Mouse (Mus musculus): ENCODE measurements at regions not wholly inside any gene's neighbourhood (a gene's known extent, or its start where the extent isn't known, plus 50 kb on each side); places are given as distances from the start of the nearest gene placed in this dataset.

- peaks cover 34 to 97% of the 10 kb centered on the region in 2 experiments for H3K36me3 ChIP-seq (replicated peaks in 1 of 2; ENCODE audit: control insufficient read depth in 1 of 2, insufficient read depth in 1 of 2, low read length in 1 of 2)
- no peak overlapping the region for H3K4me3 ChIP-seq (replicated peaks in 1 of 3; ENCODE audit: low read depth in 2 of 3, low read length in 2 of 3, poor library complexity in 1 of 3)
- H3K27ac ChIP-seq (ENCODE audit: insufficient read depth, low read depth) = no peak overlapping the region
- no peak for TF ChIP-seq JUN (IDR thresholded peaks at IDR 0.05; ENCODE audit: insufficient read depth, low read depth, low read length)
- TF ChIP-seq TBP (conservative IDR thresholded peaks at IDR 0.05; ENCODE audit: low read depth, low read length) = no peak
- no peak for TF ChIP-seq JUND (conservative IDR thresholded peaks at IDR 0.05; ENCODE audit: low read depth, low read length)
- no peak for TF ChIP-seq POLR2AphosphoS2 (IDR thresholded peaks at IDR 0.05; ENCODE audit: low read depth, low read length)
- TF ChIP-seq E2F4 (IDR thresholded peaks at IDR 0.05; ENCODE audit: insufficient replicate concordance, low read depth, low read length) = no peak
- no peak for TF ChIP-seq MAFK (IDR thresholded peaks at IDR 0.05; ENCODE audit: insufficient replicate concordance, low read length)
- TF ChIP-seq CHD1 (IDR thresholded peaks at IDR 0.05; ENCODE audit: low read depth, low read length) = no peak
- no peak for TF ChIP-seq ZC3H11A (IDR thresholded peaks at IDR 0.05; ENCODE audit: low read depth, low read length)
- no peak for TF ChIP-seq USF1 (IDR thresholded peaks at IDR 0.05; ENCODE audit: low read depth, low read length)
- no peak for TF ChIP-seq ZMIZ1 (IDR thresholded peaks at IDR 0.05; ENCODE audit: low read depth, low read length)
- no peak for TF ChIP-seq CHD2 (IDR thresholded peaks at IDR 0.05; ENCODE audit: low read length)
- TF ChIP-seq CTCF (conservative IDR thresholded peaks at IDR 0.05 in 1 of 2, IDR thresholded peaks at IDR 0.05 in 1 of 2; ENCODE audit: low read depth in 2 of 2, low read length in 2 of 2) = no peak
- no peak for TF ChIP-seq ELF1 (IDR thresholded peaks at IDR 0.05; ENCODE audit: low read depth, low read length)
- no peak for TF ChIP-seq NELFE (IDR thresholded peaks at IDR 0.05; ENCODE audit: low read depth, low read length)
- no peak for TF ChIP-seq ETS1 (conservative IDR thresholded peaks at IDR 0.05; ENCODE audit: low read depth, low read length)
- no peak for TF ChIP-seq RCOR1 (conservative IDR thresholded peaks at IDR 0.05; ENCODE audit: low read depth, low read length)
- no peak for TF ChIP-seq MEF2A (IDR thresholded peaks at IDR 0.05; ENCODE audit: borderline replicate concordance, low read depth, low read length)
- no peak for TF ChIP-seq IRF4 (IDR thresholded peaks at IDR 0.05; ENCODE audit: low read depth, low read length)
- H3K9me3 ChIP-seq (replicated peaks; ENCODE audit: low read length) = no peaks in the 10 kb centered on the region
- no peak for DNase-seq (ENCODE audit: extremely low read depth)
- H3K9ac ChIP-seq (ENCODE audit: insufficient read depth, low read depth) = no peak overlapping the region
- peaks cover 100% of the 10 kb centered on the region for H3K79me2 ChIP-seq (replicated peaks; ENCODE audit: control insufficient read depth, extremely low read depth, insufficient read depth, poor library complexity, severe bottlenecking)
- H3K4me2 ChIP-seq (ENCODE audit: insufficient read depth, low read depth, poor library complexity, severe bottlenecking) = no peak overlapping the region
- H3K4me1 ChIP-seq (ENCODE audit: control insufficient read depth in 1 of 2, insufficient read depth in 2 of 2) = peaks cover 30 to 98% of the 10 kb centered on the region in 2 experiments
- dilution Hi-C loops (cut with MboI; ENCODE audit: extremely low pct_ligation_motif_present, extremely low pct_unique_long_range_greater_than_20kb, low sequenced_read_pairs) (no loop called here), in situ Hi-C loops (cut with MboI; ENCODE audit: low pct_ligation_motif_present, low pct_unique_long_range_greater_than_20kb, low sequenced_read_pairs) (no loop called here)
- no peaks in the 10 kb centered on the region for H3K27me3 ChIP-seq (replicated peaks)
Observed at GRCm38 (mm10) chr15:62087755-62088154, 1164.9 kb upstream of the A1bg start.

DNA sequence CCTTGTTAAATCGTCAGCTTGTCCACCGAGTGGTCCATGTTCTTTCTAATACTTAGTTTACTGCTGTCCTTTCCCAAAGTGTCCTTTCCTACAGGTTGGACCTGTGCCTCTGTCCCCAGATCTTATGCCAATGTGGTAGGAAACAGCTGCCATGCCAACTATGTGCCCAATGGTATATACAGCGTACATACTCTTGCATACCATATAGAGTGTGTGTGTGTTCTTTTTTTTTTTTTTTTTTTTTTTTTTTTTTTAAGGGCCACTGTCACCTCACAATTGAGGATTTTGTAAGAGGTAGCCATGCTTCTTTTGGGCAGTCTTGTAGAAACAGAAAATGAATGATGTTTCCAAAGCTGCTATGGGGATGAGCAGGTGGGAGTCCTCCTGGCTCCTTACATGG lies 1163.2 kb upstream of the A1bg start:
- peaks cover 22 to 95% of the 10 kb centered on the region in 2 experiments for H3K4me1 ChIP-seq (ENCODE audit: control insufficient read depth in 1 of 2, insufficient read depth in 2 of 2)
- no peaks in the 10 kb centered on the region for H3K27me3 ChIP-seq (replicated peaks)
- H3K9me3 ChIP-seq (replicated peaks; ENCODE audit: low read length) = no peaks in the 10 kb centered on the region
- TF ChIP-seq ZC3H11A (IDR thresholded peaks at IDR 0.05; ENCODE audit: low read depth, low read length) (no peak), ZNF384 (IDR thresholded peaks at IDR 0.05; ENCODE audit: low read depth, low read length) (peak; percentile 75)
- peaks cover 46 to 97% of the 10 kb centered on the region in 2 experiments for H3K36me3 ChIP-seq (replicated peaks in 1 of 2; ENCODE audit: control insufficient read depth in 1 of 2, insufficient read depth in 1 of 2, low read length in 1 of 2)
- dilution Hi-C loops (cut with MboI; ENCODE audit: extremely low pct_ligation_motif_present, extremely low pct_unique_long_range_greater_than_20kb, low sequenced_read_pairs) (no loop called here), in situ Hi-C loops (cut with MboI; ENCODE audit: low pct_ligation_motif_present, low pct_unique_long_range_greater_than_20kb, low sequenced_read_pairs) (no loop called here)
- no peak for DNase-seq (ENCODE audit: extremely low read depth)
- H3K4me2 ChIP-seq (ENCODE audit: insufficient read depth, low read depth, poor library complexity, severe bottlenecking) = no peak overlapping the region
- no peak overlapping the region for H3K9ac ChIP-seq (ENCODE audit: insufficient read depth, low read depth)
- no peak overlapping the region for H3K27ac ChIP-seq (ENCODE audit: insufficient read depth, low read depth)
- peaks cover 100% of the 10 kb centered on the region for H3K79me2 ChIP-seq (replicated peaks; ENCODE audit: control insufficient read depth, extremely low read depth, insufficient read depth, poor library complexity, severe bottlenecking)
- H3K4me3 ChIP-seq (replicated peaks in 1 of 3; ENCODE audit: low read depth in 2 of 3, low read length in 2 of 3, poor library complexity in 1 of 3) = no peak overlapping the region
